Mouse (Mus musculus): ENCODE measurements at regions not wholly inside any gene's neighbourhood (a gene's known extent, or its start where the extent isn't known, plus 50 kb on each side); places are given as distances from the start of the nearest gene placed in this dataset.

GRCm38 (mm10) chr15:67019194-67019661 lies 518.5 kb upstream of the Lrrc6 start:
- H3K4me1 ChIP-seq (ENCODE audit: control insufficient read depth, insufficient read depth, low read length), result peaks cover 3% of the 10 kb centered on the region
- TF ChIP-seq CTCF (IDR thresholded peaks at IDR 0.05; ENCODE audit: low read depth, low read length) (no peak), POLR2A (IDR thresholded peaks at IDR 0.05; ENCODE audit: borderline replicate concordance, low read depth, low read length) (no peak)
- H3K27ac ChIP-seq (ENCODE audit: insufficient read depth, low read depth, low read length), result no peak overlapping the region
- H3K4me3 ChIP-seq (ENCODE audit: insufficient read depth, low read length), result no peak overlapping the region
